Mouse (Mus musculus): Measurements from ENCODE around the gene Chpf. TPM values are rescaled to one million over a fixed set of nuclear protein-coding genes. Genes with fewer than 3 reads are reported as not detected.

The Chpf gene
- polyA plus RNA-seq, 1 experiment from 2014 or later, result 25.8 TPM

GRCm38 (mm10) chr1:75490785-75491551 is 11.9 kb upstream of the Chpf start:
- H3K4me2 ChIP-seq, result no peak overlapping the region
- WGBS, result 80% methylated on average over 34 of the region's 34 CpGs
- no peak overlapping the region for H3K27ac ChIP-seq
- no peak for ATAC-seq (ENCODE audit: low FRiP score)
- H3K4me3 ChIP-seq (replicated peaks), result no peak overlapping the region
- H3K27me3 ChIP-seq, result peaks cover 65% of the 10 kb centered on the region
- H3K36me3 ChIP-seq (replicated peaks), result peaks cover 14% of the 10 kb centered on the region
- no peak overlapping the region for H3K9ac ChIP-seq
- peaks cover 21% of the 10 kb centered on the region for H3K4me1 ChIP-seq
- no peaks in the 10 kb centered on the region for H3K9me3 ChIP-seq

- H3K36me3 ChIP-seq (replicated peaks), result peaks cover 14% of the 10 kb centered on the region
- peak overlapping the region; percentile 53 for H3K4me3 ChIP-seq (replicated peaks)
- H3K4me2 ChIP-seq, result peak overlapping the region; percentile 75
- peak overlapping the region; percentile 41 for H3K9ac ChIP-seq
- ATAC-seq (ENCODE audit: low FRiP score), result peak; percentile 75
- peaks cover 88% of the 10 kb centered on the region for H3K27me3 ChIP-seq
- under 1% methylated on average over 62 of the region's 62 CpGs for WGBS
- H3K9me3 ChIP-seq, result no peaks in the 10 kb centered on the region
- H3K27ac ChIP-seq, result no peak overlapping the region
- H3K4me1 ChIP-seq, result peaks cover 25% of the 10 kb centered on the region
Measured at GRCm38 (mm10) chr1:75487405-75488161, 8.5 kb upstream of the Chpf start.

- Histone ChIP-seq H3K4me1 (peaks cover 27% of the 10 kb centered on the region), H3K4me3 (replicated peaks) (peak overlapping the region; percentile 53), H3K9ac (peak overlapping the region; percentile 41; the same call in 1 of the 2 replicates), H3K27me3 (peaks cover 89% of the 10 kb centered on the region), H3K9me3 (no peaks in the 10 kb centered on the region), H3K36me3 (replicated peaks) (peaks cover 12% of the 10 kb centered on the region), H3K4me2 (peak overlapping the region; percentile 75), H3K27ac (no peak overlapping the region)
- under 1% methylated on average over 13 of the region's 13 CpGs for WGBS
- ATAC-seq (ENCODE audit: low FRiP score), result peak; percentile 12; the same call in 1 of the 2 replicates
Measured at GRCm38 (mm10) chr1:75487040-75487404, 7.9 kb upstream of the Chpf start.

GRCm38 (mm10) chr1:75486561-75486960 is 7.5 kb upstream of the Chpf start:
- peaks cover 89% of the 10 kb centered on the region for H3K27me3 ChIP-seq
- peaks cover 8% of the 10 kb centered on the region for H3K36me3 ChIP-seq (replicated peaks)
- WGBS, result 4% methylated on average over 24 of the region's 24 CpGs
- peaks cover 28% of the 10 kb centered on the region for H3K4me1 ChIP-seq
- H3K4me3 ChIP-seq (replicated peaks), result peak overlapping the region; percentile 53
- no peak for ATAC-seq (ENCODE audit: low FRiP score)
- no peaks in the 10 kb centered on the region for H3K9me3 ChIP-seq
- no peak overlapping the region for H3K9ac ChIP-seq
- H3K27ac ChIP-seq, result no peak overlapping the region
- peak overlapping the region; percentile 75 for H3K4me2 ChIP-seq

GRCm38 (mm10) chr1:75480735-75481134 is 1.6 kb upstream of the Chpf start:
- no peak for ATAC-seq (ENCODE audit: low FRiP score)
- 84% methylated on average over 7 of the region's 7 CpGs for WGBS
- Histone ChIP-seq H3K4me2 (peak overlapping the region; percentile 90), H3K36me3 (replicated peaks) (peaks cover 10% of the 10 kb centered on the region), H3K27ac (no peak overlapping the region), H3K9me3 (no peaks in the 10 kb centered on the region), H3K27me3 (peaks cover 61% of the 10 kb centered on the region), H3K9ac (no peak overlapping the region), H3K4me1 (peaks cover 41% of the 10 kb centered on the region), H3K4me3 (replicated peaks) (0 out of 2 replicates have a peak overlapping the region, but pooled peaks have one; percentile 86)

- 16% methylated on average over 13 of the region's 13 CpGs for WGBS
- H3K27me3 ChIP-seq, result peaks cover 54% of the 10 kb centered on the region
- H3K4me2 ChIP-seq, result peak overlapping the region; percentile 90
- H3K9me3 ChIP-seq, result no peaks in the 10 kb centered on the region
- H3K36me3 ChIP-seq (replicated peaks), result peaks cover 17% of the 10 kb centered on the region
- no peak overlapping the region for H3K27ac ChIP-seq
- ATAC-seq (ENCODE audit: low FRiP score), result no peak
- H3K4me1 ChIP-seq, result peaks cover 41% of the 10 kb centered on the region
- peak overlapping the region; percentile 85 for H3K9ac ChIP-seq
- peak overlapping the region; percentile 86 for H3K4me3 ChIP-seq (replicated peaks)
Measured at GRCm38 (mm10) chr1:75480036-75480435, 929 bp upstream of the Chpf start.

- Histone ChIP-seq H3K4me1 (peaks cover 41% of the 10 kb centered on the region), H3K4me2 (peak overlapping the region; percentile 90), H3K9me3 (no peaks in the 10 kb centered on the region), H3K9ac (peak overlapping the region; percentile 85), H3K27me3 (peaks cover 50% of the 10 kb centered on the region), H3K4me3 (replicated peaks) (peak overlapping the region; percentile 86), H3K36me3 (replicated peaks) (peaks cover 21% of the 10 kb centered on the region), H3K27ac (peak overlapping the region; percentile 75)
- WGBS, result under 1% methylated on average over 23 of the region's 24 CpGs
- no peak for ATAC-seq (ENCODE audit: low FRiP score)
Measured at GRCm38 (mm10) chr1:75479635-75479989, 505 bp upstream of the Chpf start.

GRCm38 (mm10) chr1:75478497-75478896 is 610 bp downstream of the Chpf start:
- Histone ChIP-seq H3K9ac (peak overlapping the region; percentile 85), H3K4me1 (peaks cover 41% of the 10 kb centered on the region), H3K36me3 (replicated peaks) (peaks cover 33% of the 10 kb centered on the region), H3K4me3 (replicated peaks) (peak overlapping the region; percentile 86), H3K27me3 (peaks cover 39% of the 10 kb centered on the region), H3K27ac (peak overlapping the region; percentile 75; the same call in 1 of the 2 replicates), H3K4me2 (peak overlapping the region; percentile 90), H3K9me3 (no peaks in the 10 kb centered on the region)
- WGBS, result 0% methylated on average over 20 of the region's 25 CpGs
- ATAC-seq (ENCODE audit: low FRiP score), result no peak

GRCm38 (mm10) chr1:75477966-75478290 is 1.2 kb downstream of the Chpf start:
- H3K4me2 ChIP-seq, result peak overlapping the region; percentile 90
- H3K27ac ChIP-seq, result no peak overlapping the region
- no peaks in the 10 kb centered on the region for H3K9me3 ChIP-seq
- peak overlapping the region; percentile 86 for H3K4me3 ChIP-seq (replicated peaks)
- peaks cover 41% of the 10 kb centered on the region for H3K4me1 ChIP-seq
- peaks cover 33% of the 10 kb centered on the region for H3K27me3 ChIP-seq
- no peak for ATAC-seq (ENCODE audit: low FRiP score)
- peaks cover 38% of the 10 kb centered on the region for H3K36me3 ChIP-seq (replicated peaks)
- H3K9ac ChIP-seq, result peak overlapping the region; percentile 85; the same call in 1 of the 2 replicates
- WGBS, result 51% methylated on average over 3 of the region's 3 CpGs

- peak; percentile 12; the same call in 1 of the 2 replicates for ATAC-seq (ENCODE audit: low FRiP score)
Measured at GRCm38 (mm10) chr1:75477264-75477965, 1.7 kb downstream of the Chpf start.

GRCm38 (mm10) chr1:75476441-75476840 is 2.7 kb downstream of the Chpf start:
- no peak for ATAC-seq (ENCODE audit: low FRiP score)
- H3K4me3 ChIP-seq (replicated peaks), result no peak overlapping the region
- H3K27ac ChIP-seq, result no peak overlapping the region
- H3K9ac ChIP-seq, result no peak overlapping the region
- peaks cover 18% of the 10 kb centered on the region for H3K27me3 ChIP-seq
- H3K4me1 ChIP-seq, result peaks cover 33% of the 10 kb centered on the region
- H3K9me3 ChIP-seq, result no peaks in the 10 kb centered on the region
- WGBS, result 90% methylated on average over 11 of the region's 11 CpGs
- peaks cover 46% of the 10 kb centered on the region for H3K36me3 ChIP-seq (replicated peaks)
- H3K4me2 ChIP-seq, result no peak overlapping the region

More at GRCm38 (mm10) chr1:75477264-75477965, 1.7 kb downstream of the Chpf start:
- H3K4me3 ChIP-seq (replicated peaks), result peak overlapping the region; percentile 86
- WGBS, result 11% methylated on average over 35 of the region's 35 CpGs
- H3K9me3 ChIP-seq, result no peaks in the 10 kb centered on the region
- H3K27ac ChIP-seq, result no peak overlapping the region
- H3K36me3 ChIP-seq (replicated peaks), result peaks cover 43% of the 10 kb centered on the region
- H3K27me3 ChIP-seq, result peaks cover 28% of the 10 kb centered on the region
- peak overlapping the region; percentile 90 for H3K4me2 ChIP-seq
- H3K4me1 ChIP-seq, result peaks cover 36% of the 10 kb centered on the region
- 0 out of 2 replicates have a peak overlapping the region, but pooled peaks have one; percentile 21 for H3K9ac ChIP-seq

- H3K9me3 ChIP-seq, result no peaks in the 10 kb centered on the region
- ATAC-seq (ENCODE audit: low FRiP score), result no peak
- H3K4me3 ChIP-seq (replicated peaks), result no peak overlapping the region
- H3K27me3 ChIP-seq, result peaks cover 41% of the 10 kb centered on the region
- no peak overlapping the region for H3K27ac ChIP-seq
- WGBS, result 85% methylated on average over 17 of the region's 17 CpGs
- no peak overlapping the region for H3K4me2 ChIP-seq
- H3K4me1 ChIP-seq, result peaks cover 16% of the 10 kb centered on the region; the same call in 1 of the 2 replicates
- H3K9ac ChIP-seq, result no peak overlapping the region
- peaks cover 22% of the 10 kb centered on the region for H3K36me3 ChIP-seq (replicated peaks)
Measured at GRCm38 (mm10) chr1:75469287-75469825, 9.8 kb downstream of the Chpf start.

Measured in forebrain, embryonic 12.5 days (tissue).